Mouse (Mus musculus): ENCODE measurements at regions not wholly inside any gene's neighbourhood (a gene's known extent, or its start where the extent isn't known, plus 50 kb on each side); places are given as distances from the start of the nearest gene placed in this dataset.

- Histone ChIP-seq H3K4me2 (ENCODE audit: low read depth) (no peak overlapping the region), H3K79me2 (ENCODE audit: control insufficient read depth, insufficient read depth) (no peaks in the 10 kb centered on the region), H3K27me3 (ENCODE audit: control insufficient read depth, insufficient read depth, insufficient read length) (no peaks in the 10 kb centered on the region), H3K4me3 (no peak overlapping the region), H3K36me3 (ENCODE audit: control insufficient read depth, insufficient read depth) (no peaks in the 10 kb centered on the region), H3ac (ENCODE audit: control insufficient read depth, insufficient read length) (no peak overlapping the region)
- TF ChIP-seq CEBPB (IDR thresholded peaks at IDR 0.05; ENCODE audit: insufficient read depth, poor library complexity, severe bottlenecking) (no peak), TCF12 (IDR thresholded peaks at IDR 0.05; ENCODE audit: insufficient read depth, poor library complexity, severe bottlenecking) (no peak), SRF (IDR thresholded peaks at IDR 0.05; ENCODE audit: control insufficient read depth, insufficient read length, low read depth) (no peak), E2F4 (IDR thresholded peaks at IDR 0.05; ENCODE audit: insufficient read depth) (no peak), MAX (IDR thresholded peaks at IDR 0.05; ENCODE audit: low read depth) (no peak), POLR2AphosphoS2 (IDR thresholded peaks at IDR 0.05; ENCODE audit: insufficient read length, low read depth) (no peak), POLR2A (IDR thresholded peaks at IDR 0.05; ENCODE audit: insufficient read length, low read depth) (no peak), REST (IDR thresholded peaks at IDR 0.05; ENCODE audit: insufficient read depth, insufficient read length) (no peak), MYOG (IDR thresholded peaks at IDR 0.05; ENCODE audit: control insufficient read depth in 1 of 3, insufficient read depth in 1 of 3, insufficient read length in 2 of 3, low read depth in 2 of 3) (no peak), TCF3 (IDR thresholded peaks at IDR 0.05; ENCODE audit: insufficient read length, low read depth) (no peak), USF1 (IDR thresholded peaks at IDR 0.05; ENCODE audit: low read depth) (no peak)
Observed at GRCm38 (mm10) chr2:48539465-48540055, 274.3 kb upstream of the Acvr2a start.

GRCm38 (mm10) chr2:48544377-48544776, 269.5 kb upstream of the Acvr2a start:
- Histone ChIP-seq H3K4me2 (ENCODE audit: low read depth) (no peak overlapping the region), H3K4me3 (no peak overlapping the region), H3ac (ENCODE audit: control insufficient read depth, insufficient read length) (no peak overlapping the region), H3K79me2 (ENCODE audit: control insufficient read depth, insufficient read depth) (no peaks in the 10 kb centered on the region), H3K36me3 (ENCODE audit: control insufficient read depth, insufficient read depth) (no peaks in the 10 kb centered on the region), H3K27me3 (ENCODE audit: control insufficient read depth, insufficient read depth, insufficient read length) (no peaks in the 10 kb centered on the region)
- TF ChIP-seq TCF12 (IDR thresholded peaks at IDR 0.05; ENCODE audit: insufficient read depth, poor library complexity, severe bottlenecking) (no peak), USF1 (IDR thresholded peaks at IDR 0.05; ENCODE audit: low read depth) (no peak), POLR2AphosphoS2 (IDR thresholded peaks at IDR 0.05; ENCODE audit: insufficient read length, low read depth) (no peak), POLR2A (IDR thresholded peaks at IDR 0.05; ENCODE audit: insufficient read length, low read depth) (no peak), TCF3 (IDR thresholded peaks at IDR 0.05; ENCODE audit: insufficient read length, low read depth) (no peak), E2F4 (IDR thresholded peaks at IDR 0.05; ENCODE audit: insufficient read depth) (no peak), REST (IDR thresholded peaks at IDR 0.05; ENCODE audit: insufficient read depth, insufficient read length) (no peak), MYOG (IDR thresholded peaks at IDR 0.05; ENCODE audit: control insufficient read depth in 1 of 3, insufficient read depth in 1 of 3, insufficient read length in 2 of 3, low read depth in 2 of 3) (no peak), MAX (IDR thresholded peaks at IDR 0.05; ENCODE audit: low read depth) (no peak), SRF (IDR thresholded peaks at IDR 0.05; ENCODE audit: control insufficient read depth, insufficient read length, low read depth) (no peak), MYOD1 (IDR thresholded peaks at IDR 0.05; ENCODE audit: control insufficient read depth in 1 of 3, insufficient read length in 2 of 3, low read depth in 2 of 3) (no peak), CEBPB (IDR thresholded peaks at IDR 0.05; ENCODE audit: insufficient read depth, poor library complexity, severe bottlenecking) (no peak)

GRCm38 (mm10) chr2:48545072-48545471, 268.8 kb upstream of the Acvr2a start:
- H3K27me3 ChIP-seq (ENCODE audit: control insufficient read depth, insufficient read depth, insufficient read length) = no peaks in the 10 kb centered on the region
- H3K36me3 ChIP-seq (ENCODE audit: control insufficient read depth, insufficient read depth) = no peaks in the 10 kb centered on the region
- H3ac ChIP-seq (ENCODE audit: control insufficient read depth, insufficient read length) = no peak overlapping the region
- H3K4me3 ChIP-seq = no peak overlapping the region
- TF ChIP-seq POLR2AphosphoS2 (IDR thresholded peaks at IDR 0.05; ENCODE audit: insufficient read length, low read depth) (no peak), CEBPB (IDR thresholded peaks at IDR 0.05; ENCODE audit: insufficient read depth, poor library complexity, severe bottlenecking) (no peak), TCF12 (IDR thresholded peaks at IDR 0.05; ENCODE audit: insufficient read depth, poor library complexity, severe bottlenecking) (no peak), MYOG (IDR thresholded peaks at IDR 0.05; ENCODE audit: control insufficient read depth in 1 of 3, insufficient read depth in 1 of 3, insufficient read length in 2 of 3, low read depth in 2 of 3) (no peak), REST (IDR thresholded peaks at IDR 0.05; ENCODE audit: insufficient read depth, insufficient read length) (no peak), TCF3 (IDR thresholded peaks at IDR 0.05; ENCODE audit: insufficient read length, low read depth) (no peak), MAX (IDR thresholded peaks at IDR 0.05; ENCODE audit: low read depth) (no peak), SRF (IDR thresholded peaks at IDR 0.05; ENCODE audit: control insufficient read depth, insufficient read length, low read depth) (no peak), POLR2A (IDR thresholded peaks at IDR 0.05; ENCODE audit: insufficient read length, low read depth) (no peak), E2F4 (IDR thresholded peaks at IDR 0.05; ENCODE audit: insufficient read depth) (no peak)
- H3K4me2 ChIP-seq (ENCODE audit: low read depth) = no peak overlapping the region
- no peaks in the 10 kb centered on the region for H3K79me2 ChIP-seq (ENCODE audit: control insufficient read depth, insufficient read depth)

- H3ac ChIP-seq (ENCODE audit: control insufficient read depth, insufficient read length) = no peak overlapping the region
- TF ChIP-seq TCF12 (IDR thresholded peaks at IDR 0.05; ENCODE audit: insufficient read depth, poor library complexity, severe bottlenecking) = no peak
- TF ChIP-seq POLR2A (IDR thresholded peaks at IDR 0.05; ENCODE audit: insufficient read length, low read depth) = no peak
- TF ChIP-seq MYOG (IDR thresholded peaks at IDR 0.05; ENCODE audit: control insufficient read depth in 1 of 3, insufficient read depth in 1 of 3, insufficient read length in 2 of 3, low read depth in 2 of 3) = no peak
- no peak for TF ChIP-seq REST (IDR thresholded peaks at IDR 0.05; ENCODE audit: insufficient read depth, insufficient read length)
- TF ChIP-seq SRF (IDR thresholded peaks at IDR 0.05; ENCODE audit: control insufficient read depth, insufficient read length, low read depth) = no peak
- TF ChIP-seq MYOD1 (IDR thresholded peaks at IDR 0.05; ENCODE audit: control insufficient read depth in 1 of 3, insufficient read length in 2 of 3, low read depth in 2 of 3) = no peak
- no peak for TF ChIP-seq CEBPB (IDR thresholded peaks at IDR 0.05; ENCODE audit: insufficient read depth, poor library complexity, severe bottlenecking)
- TF ChIP-seq TCF3 (IDR thresholded peaks at IDR 0.05; ENCODE audit: insufficient read length, low read depth) = no peak
- TF ChIP-seq USF1 (IDR thresholded peaks at IDR 0.05; ENCODE audit: low read depth) = no peak
- TF ChIP-seq POLR2AphosphoS2 (IDR thresholded peaks at IDR 0.05; ENCODE audit: insufficient read length, low read depth) = no peak
- no peak for TF ChIP-seq E2F4 (IDR thresholded peaks at IDR 0.05; ENCODE audit: insufficient read depth)
- no peak for TF ChIP-seq MAX (IDR thresholded peaks at IDR 0.05; ENCODE audit: low read depth)
- no peak overlapping the region for H3K4me3 ChIP-seq
- H3K27me3 ChIP-seq (ENCODE audit: control insufficient read depth, insufficient read depth, insufficient read length) = no peaks in the 10 kb centered on the region
- H3K36me3 ChIP-seq (ENCODE audit: control insufficient read depth, insufficient read depth) = no peaks in the 10 kb centered on the region
- no peaks in the 10 kb centered on the region for H3K79me2 ChIP-seq (ENCODE audit: control insufficient read depth, insufficient read depth)
- H3K4me2 ChIP-seq (ENCODE audit: low read depth) = no peak overlapping the region
Observed at GRCm38 (mm10) chr2:48545679-48546078, 268.2 kb upstream of the Acvr2a start.

Data from myocyte (in vitro differentiated cells).